Mouse (Mus musculus) layer of hippocampus, adult 2 months (tissue): ENCODE data around the gene Ppp1r13l. TPM values are rescaled to one million over a fixed set of nuclear protein-coding genes. Genes with fewer than 3 reads are reported as not detected.
A peak's percentile ranks its signal among the peaks of the same experiment; 100 is the strongest.

Source experiments
- DNase-seq, 2 experiments: peaks; one replicate each; pipeline ENCODE4 v3.0.0; 2022; ENCODE audit warnings: low spot score in 2 of 2
- H3K27ac ChIP-seq: fragments of 200-600 bp; 2 replicates; pipeline ENCODE4 v1.8.1; 2022
- H3K4me3 ChIP-seq: fragments of 200-600 bp; 2 replicates; pipeline ENCODE4 v1.8.1; 2022; ENCODE audit warnings: mild to moderate bottlenecking
- CTCF ChIP-seq: fragments of 200-600 bp; conservative IDR thresholded peaks from 2 replicates; pipeline ENCODE4 v1.8.1; 2022; ENCODE audit warnings: antibody characterized with exemption, mild to moderate bottlenecking, moderate library complexity
- long read RNA-seq, 2 experiments: library from polyadenylated mRNA; stranded (forward); transcript quantifications; one replicate each; pipeline ENCODE4 v2.0.0; 2021; ENCODE audit warnings: borderline mapping rate in 2 of 2
- total RNA-seq, 2 experiments: library from RNA; stranded (reverse); gene quantifications; 2 replicates each; pipeline ENCODE4 v1.2.3; 2021

The Ppp1r13l gene
- total RNA-seq, result 1 to 10 TPM; 6.1 to 6.9 TPM
- long read RNA-seq, experiment 1, partial matches to known transcripts, result 3 of 5 reads
- long read RNA-seq, experiment 1, other reads (novel, unspliced or antisense), result 1 of 5 reads
- long read RNA-seq, experiment 2, partial matches to known transcripts, result 2 of 4 reads
- long read RNA-seq, experiment 2, other reads (novel, unspliced or antisense), result 1 of 4 reads

DNA sequence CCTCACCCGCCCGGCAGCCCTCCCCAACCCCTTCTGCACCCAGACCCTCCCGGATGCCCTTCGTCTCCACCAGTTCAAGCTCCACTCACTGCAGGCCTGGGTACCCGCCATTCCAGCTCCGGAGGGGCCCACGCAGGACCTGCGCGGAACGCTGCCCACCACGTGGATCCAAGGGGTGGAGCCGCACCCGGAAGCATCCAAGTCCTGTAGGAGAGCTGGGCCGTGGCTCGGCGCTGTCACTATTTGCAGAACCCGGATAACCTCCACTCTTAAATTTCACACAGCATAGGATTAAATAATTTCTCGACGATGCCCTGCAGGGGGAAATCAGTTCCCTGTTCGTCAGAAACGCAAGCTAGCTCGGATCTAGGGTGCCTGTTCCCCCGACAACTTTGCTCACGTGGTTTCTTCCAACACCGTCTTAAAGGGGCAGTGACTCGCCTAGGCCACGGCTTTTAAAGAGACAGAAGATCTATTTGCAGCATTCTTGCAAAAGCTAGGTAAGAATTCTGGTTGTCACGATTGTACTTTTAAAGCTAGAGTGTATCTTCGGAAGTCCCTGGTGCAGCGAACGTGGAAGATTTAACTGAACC, at the start of gene Ppp1r13l, which contains the start of gene Cd3eap:
Gene Ppp1r13l (plus strand): TSS at position 451 of the 593 bp plus-strand sequence.
Gene Cd3eap (minus strand): TSS at position 185 of the 593 bp plus-strand sequence.
- peak within 1 kb of the TSS; percentile 59 for H3K4me3 ChIP-seq
- no peak for TF ChIP-seq CTCF
- DNase-seq, result peak; percentile 90 to 91
- H3K27ac ChIP-seq, result peak within 1 kb of the TSS; percentile 90

DNA sequence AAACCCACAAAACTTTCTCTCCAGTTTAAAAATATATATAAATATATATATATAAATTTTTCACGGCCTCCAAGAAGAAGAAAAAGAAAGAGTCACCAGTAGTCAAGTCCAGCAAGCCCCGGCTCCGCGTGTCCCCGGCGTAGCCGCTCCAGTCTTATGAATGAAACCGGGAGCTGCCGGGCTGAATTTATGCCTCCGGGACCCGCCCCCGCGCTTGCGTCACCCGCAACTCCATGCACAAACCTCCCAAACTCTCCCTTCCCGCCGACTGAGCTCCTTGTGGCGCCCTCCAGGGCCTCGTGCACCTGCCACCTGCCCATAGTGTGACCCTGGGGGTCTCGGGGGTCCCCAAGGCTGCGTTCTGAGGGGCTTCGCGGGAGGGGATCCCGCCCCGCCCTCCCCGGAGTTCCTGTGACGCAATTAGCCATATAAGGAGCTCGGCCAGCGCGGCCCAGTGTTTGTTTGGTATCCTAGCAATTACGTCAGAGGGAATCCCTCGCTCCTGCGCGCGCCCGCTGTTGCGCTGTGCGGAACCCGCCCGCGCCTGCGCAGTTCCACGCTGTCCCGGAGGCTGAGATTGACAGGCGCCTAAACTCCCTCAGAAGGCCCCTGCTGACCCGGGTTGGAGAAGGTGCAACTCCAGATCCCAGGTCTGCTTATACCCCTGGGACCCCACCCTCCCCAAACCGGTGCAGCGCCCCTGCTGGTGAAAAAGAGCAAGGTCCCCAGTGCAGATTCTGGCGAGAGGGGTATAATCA, 49.5 kb upstream of the Ppp1r13l start, which contains the start of gene Fosb:
Gene Fosb (minus strand): TSS at position 168 of the 758 bp plus-strand sequence.
- peak; percentile 95 to 96 for DNase-seq
- peak within 1 kb of the TSS; percentile 63 for H3K4me3 ChIP-seq
- TF ChIP-seq CTCF, result peak; percentile 73
- peak within 1 kb of the TSS; percentile 98 for H3K27ac ChIP-seq

DNA sequence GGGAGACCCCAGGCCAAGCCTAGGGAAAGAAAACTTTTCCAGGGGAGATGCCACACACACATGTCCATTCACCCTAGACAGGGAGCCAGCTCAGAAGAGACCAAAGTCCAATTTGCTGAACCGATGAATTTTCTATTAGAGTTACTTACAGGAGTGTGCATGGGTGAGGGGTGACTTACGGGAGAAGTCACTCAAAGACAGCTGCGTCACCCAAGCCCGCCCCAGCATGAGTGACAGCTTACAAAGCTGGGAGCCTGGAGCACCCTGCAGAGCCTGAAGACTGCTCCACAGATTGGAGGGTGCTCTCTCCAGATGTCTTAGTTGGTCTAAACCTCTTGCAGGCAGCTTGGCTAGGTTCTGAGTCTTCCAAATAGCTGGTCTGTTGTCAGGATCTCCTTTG, 47.6 kb upstream of the Ppp1r13l start:
- TF ChIP-seq CTCF, result no peak
- no peak overlapping the region for H3K27ac ChIP-seq
- DNase-seq, result no peak
- no peak overlapping the region for H3K4me3 ChIP-seq

DNA sequence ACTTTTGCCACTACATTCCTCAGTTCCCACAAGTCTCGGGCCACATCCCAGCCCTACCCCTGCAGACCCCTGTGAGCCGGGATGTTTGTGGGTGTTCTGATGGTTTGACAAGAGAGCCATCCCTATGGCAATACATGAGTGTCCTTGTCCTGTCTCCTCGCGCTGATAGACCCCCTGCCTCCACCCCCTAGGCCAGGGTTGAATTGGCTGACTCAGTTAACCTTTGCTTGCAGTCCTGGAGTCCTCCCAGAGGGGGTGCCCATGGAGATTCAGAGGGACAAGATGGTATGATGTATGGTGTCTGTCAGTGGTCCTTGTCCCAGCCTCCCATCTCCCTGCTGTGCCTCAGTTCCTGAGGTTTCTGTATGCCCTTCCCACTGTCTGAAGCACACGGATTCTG, 45.5 kb upstream of the Ppp1r13l start:
- DNase-seq, result no peak
- no peak for TF ChIP-seq CTCF
- Histone ChIP-seq H3K4me3 (no peak overlapping the region), H3K27ac (no peak overlapping the region)

DNA sequence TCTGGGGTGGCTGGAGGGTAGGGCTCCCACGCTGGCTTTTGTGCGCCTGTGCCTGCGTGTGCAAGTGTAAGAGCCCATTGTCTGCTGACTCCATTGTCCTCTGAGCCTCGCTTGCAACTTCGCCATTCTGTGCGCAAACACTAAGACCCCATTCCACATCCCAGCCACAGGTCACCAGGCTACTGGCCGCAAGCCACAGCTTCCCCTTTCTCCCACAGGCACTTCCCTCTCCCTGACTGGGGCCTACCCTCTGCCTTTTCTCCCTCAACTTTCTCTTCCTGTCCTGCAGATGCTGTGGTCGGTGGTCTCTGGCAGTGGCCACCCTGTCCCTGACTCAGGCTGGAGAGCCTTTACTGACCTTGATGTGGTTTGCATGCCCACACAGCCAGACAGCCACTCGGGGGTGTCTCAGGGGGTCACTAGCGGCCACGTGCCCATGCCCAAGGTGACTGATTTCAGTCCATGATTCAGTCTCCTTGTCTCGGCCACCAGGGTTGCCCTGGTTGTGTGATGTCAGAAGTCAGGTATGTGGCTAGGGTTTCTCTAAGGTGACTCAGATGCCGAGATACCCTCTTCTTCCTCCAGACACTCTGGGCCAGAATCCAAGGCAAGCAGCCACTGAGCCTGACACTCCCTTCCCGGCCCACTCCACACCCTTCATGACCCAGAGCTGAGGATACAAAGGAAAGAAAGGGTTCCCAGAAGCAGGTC, 42.9 kb upstream of the Ppp1r13l start:
- TF ChIP-seq CTCF, result no peak
- no peak for DNase-seq

DNA sequence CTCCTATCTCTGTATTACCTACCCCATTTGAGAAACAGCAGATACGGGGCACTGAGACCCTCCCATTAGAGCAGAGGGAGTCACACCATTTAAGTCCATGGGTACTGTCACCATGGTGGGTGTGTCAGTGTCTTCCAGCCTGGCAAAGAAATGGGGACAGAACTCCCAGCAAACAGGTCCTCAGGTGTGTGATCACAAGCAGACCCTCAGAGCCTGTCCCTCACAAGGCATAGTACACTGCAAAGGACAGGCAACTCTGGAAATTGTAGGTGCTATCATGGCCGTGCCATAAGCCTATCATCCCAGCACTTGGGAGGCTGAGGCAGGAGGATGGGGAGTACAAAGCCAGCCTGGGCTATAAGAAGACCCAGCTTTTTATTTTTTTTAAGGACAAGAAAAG, 41.3 kb upstream of the Ppp1r13l start:
- DNase-seq, result no peak
- TF ChIP-seq CTCF, result no peak
- Histone ChIP-seq H3K4me3 (no peak overlapping the region), H3K27ac (no peak overlapping the region)

More for the DNA sequence above, 42.9 kb upstream of the Ppp1r13l start:
- Histone ChIP-seq H3K4me3 (no peak overlapping the region), H3K27ac (no peak overlapping the region)

DNA sequence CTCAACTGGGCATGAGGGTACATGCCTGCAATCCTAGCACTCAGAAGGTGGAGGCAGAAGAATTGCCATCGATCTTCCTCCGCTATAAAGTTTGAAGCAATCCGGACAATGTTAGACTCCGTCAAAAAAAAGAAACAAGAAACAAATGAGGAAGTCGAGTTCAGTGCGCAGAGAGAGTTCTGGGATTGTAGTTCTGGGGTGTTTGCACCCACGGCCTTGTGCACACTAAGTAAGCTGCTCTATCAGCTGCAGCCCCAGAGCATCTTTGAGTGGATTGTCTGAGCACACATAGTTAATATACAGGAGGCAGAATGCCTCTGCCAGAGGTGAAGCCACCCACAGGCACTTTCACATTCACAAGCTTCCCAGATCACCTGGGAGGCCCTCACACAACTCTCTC, 40.9 kb upstream of the Ppp1r13l start:
- TF ChIP-seq CTCF, result no peak
- Histone ChIP-seq H3K27ac (no peak overlapping the region), H3K4me3 (no peak overlapping the region)
- DNase-seq, result no peak

DNA sequence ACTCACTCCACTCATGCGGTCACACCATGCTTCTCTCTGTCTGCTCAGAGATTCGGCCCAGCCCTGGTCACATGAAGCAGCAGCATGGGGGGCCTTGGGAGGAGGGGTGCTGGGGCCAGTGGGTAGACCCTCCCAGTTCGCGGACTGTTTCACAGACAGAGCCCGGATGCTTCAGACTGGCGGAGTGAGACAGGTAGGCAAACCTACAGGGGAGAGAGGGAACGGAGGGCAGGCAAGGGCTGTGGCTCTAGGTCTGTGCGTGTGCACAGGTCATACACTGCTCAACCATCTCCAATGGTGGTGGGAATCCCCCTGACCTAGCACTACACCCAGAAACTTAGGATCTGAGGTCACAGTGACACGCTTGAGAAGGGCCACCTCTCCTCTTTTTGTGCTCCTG, 40.1 kb upstream of the Ppp1r13l start:
- no peak for TF ChIP-seq CTCF
- Histone ChIP-seq H3K4me3 (peak overlapping the region; percentile 66), H3K27ac (peak overlapping the region; percentile 96)
- no peak for DNase-seq

DNA sequence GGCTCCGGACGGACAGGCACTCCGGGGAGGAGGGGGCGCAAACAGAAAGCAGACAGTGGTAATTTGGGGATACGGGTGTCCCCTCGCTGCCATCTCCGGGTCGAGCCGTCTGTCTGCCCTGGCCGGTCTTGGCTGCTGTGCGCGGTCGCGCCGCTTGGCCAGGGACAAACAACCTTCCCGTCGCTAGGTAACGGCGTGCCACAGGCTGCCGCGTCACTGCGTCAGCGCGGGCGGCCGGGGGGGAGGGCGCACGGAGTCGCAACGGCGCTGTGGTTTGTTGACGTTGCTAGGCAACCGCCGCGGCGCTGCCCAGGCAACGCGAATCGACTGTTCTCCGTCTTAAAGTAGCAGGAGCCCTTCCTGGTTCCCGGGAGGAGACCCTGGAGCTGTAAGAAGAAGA, 39.6 kb upstream of the Ppp1r13l start:
- peak; percentile 95 to 96 for DNase-seq
- peak; percentile 63 for TF ChIP-seq CTCF
- H3K27ac ChIP-seq, result peak overlapping the region; percentile 96
- H3K4me3 ChIP-seq, result peak overlapping the region; percentile 66

DNA sequence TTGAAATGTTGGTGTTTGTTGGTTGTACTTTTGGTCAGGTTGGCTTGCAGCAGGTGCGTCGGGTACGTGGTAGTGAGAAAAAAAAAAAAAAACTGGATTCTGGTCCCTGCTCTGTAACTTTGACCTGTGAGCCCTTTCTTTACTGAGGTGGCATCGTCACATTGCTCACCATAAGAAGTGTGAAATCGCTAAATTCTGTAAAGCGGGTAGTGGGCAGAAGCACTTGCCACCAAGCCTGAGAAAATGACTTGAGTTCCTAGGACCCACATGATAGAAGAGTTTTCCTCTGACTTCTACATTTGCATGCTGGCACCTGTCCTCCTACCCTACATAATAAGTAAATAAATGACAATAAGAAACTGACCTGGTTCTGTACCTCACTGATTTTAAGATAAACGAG, 38.9 kb upstream of the Ppp1r13l start:
- no peak for DNase-seq
- TF ChIP-seq CTCF, result no peak
- Histone ChIP-seq H3K27ac (peak overlapping the region; percentile 96), H3K4me3 (peak overlapping the region; percentile 66)

DNA sequence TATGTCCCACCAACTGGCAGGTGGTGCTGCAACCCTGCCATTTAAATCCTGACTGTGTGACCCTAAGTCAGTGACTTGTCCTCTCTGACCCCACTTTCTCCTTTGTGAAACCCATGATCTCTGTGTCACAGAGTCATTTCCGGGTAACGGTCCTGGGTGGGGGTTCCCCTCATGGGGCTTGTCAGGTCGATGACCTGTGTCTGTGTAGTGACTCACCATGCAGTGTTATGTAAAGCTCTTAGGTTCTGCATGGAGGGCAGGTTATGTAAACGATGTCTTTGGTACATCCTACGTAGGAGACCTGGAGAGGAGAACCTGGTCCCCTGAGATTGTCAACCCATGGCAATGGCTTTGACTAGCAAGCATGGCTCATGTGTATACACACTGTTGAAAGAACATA, 38.1 kb upstream of the Ppp1r13l start:
- no peak overlapping the region for H3K4me3 ChIP-seq
- no peak overlapping the region for H3K27ac ChIP-seq
- no peak for TF ChIP-seq CTCF
- no peak for DNase-seq

DNA sequence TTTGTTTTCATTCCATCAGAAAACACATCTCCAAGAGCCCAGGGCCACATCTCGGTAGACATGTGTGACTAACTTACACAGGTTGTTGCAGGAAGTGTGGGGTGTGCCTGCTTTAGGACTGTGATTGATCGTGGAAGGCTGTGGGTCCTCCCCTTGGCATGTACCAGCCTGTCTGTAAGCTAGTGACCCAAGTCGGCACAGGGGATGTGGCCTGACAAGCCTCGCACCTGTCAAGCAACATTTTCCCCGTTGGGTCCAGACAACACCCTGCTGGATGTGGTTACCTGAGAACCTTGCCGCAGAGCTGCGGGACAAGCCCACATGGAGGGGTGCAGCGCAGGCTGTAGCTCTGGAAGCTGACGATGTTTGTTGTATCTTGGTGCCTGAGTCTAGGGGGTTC, 37.1 kb upstream of the Ppp1r13l start:
- no peak for TF ChIP-seq CTCF
- Histone ChIP-seq H3K27ac (no peak overlapping the region), H3K4me3 (no peak overlapping the region)
- DNase-seq, result no peak

DNA sequence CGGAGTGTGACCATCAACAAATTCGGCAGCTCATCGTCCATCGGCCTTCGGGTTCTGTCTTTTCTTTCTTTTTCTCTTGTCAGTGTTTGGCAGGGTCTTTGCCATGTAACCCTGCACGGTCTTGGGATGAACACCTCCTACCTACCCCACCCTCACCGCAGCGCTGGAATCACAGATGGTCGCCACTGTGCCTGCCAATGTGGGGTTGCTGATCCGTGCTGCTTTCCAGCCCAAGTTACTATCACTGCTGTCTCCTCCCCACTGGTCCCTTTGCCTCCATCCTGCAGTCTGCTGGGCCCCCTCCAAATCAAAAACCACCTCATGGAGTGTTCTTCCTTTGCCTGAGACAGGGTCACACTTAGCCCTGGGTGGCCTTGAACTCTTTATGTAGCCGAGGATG, 35.3 kb upstream of the Ppp1r13l start:
- TF ChIP-seq CTCF, result no peak
- no peak for DNase-seq
- H3K27ac ChIP-seq, result no peak overlapping the region
- H3K4me3 ChIP-seq, result no peak overlapping the region
